Mouse (Mus musculus): ENCODE results near the gene Ip6k1.

Ip6k1 gene

GRCm38 (mm10) chr9:108027867-108028266 lies 25.6 kb downstream of the Ip6k1 start:
- no peak for DNase-seq (ENCODE audit: low read depth, low spot score)

GRCm38 (mm10) chr9:108032126-108032525 lies 29.8 kb downstream of the Ip6k1 start:
- DNase-seq (ENCODE audit: low read depth, low spot score) = no peak

GRCm38 (mm10) chr9:108035331-108036156 lies 33.2 kb downstream of the Ip6k1 start:
- DNase-seq (ENCODE audit: low read depth, low spot score) = peak; percentile 77

- no peak for DNase-seq (ENCODE audit: low read depth, low spot score)
These were observed 42.6 kb downstream of the Ip6k1 start for GRCm38 (mm10) chr9:108044751-108045492.

- no peak for DNase-seq (ENCODE audit: low read depth, low spot score)
These were observed 44.3 kb downstream of the Ip6k1 start for GRCm38 (mm10) chr9:108046582-108046981.

- no peak for DNase-seq (ENCODE audit: low read depth, low spot score)
These were observed 45.6 kb downstream of the Ip6k1 start for GRCm38 (mm10) chr9:108047601-108048565.

- no peak for DNase-seq (ENCODE audit: low read depth, low spot score)
These were observed 46.3 kb downstream of the Ip6k1 start for GRCm38 (mm10) chr9:108048566-108048955.

GRCm38 (mm10) chr9:108049016-108049455 lies 46.7 kb downstream of the Ip6k1 start, which contains the start of gene Gmppb:
Gmppb (plus strand) TSS chr9:108049242.
- DNase-seq (ENCODE audit: low read depth, low spot score) = peak; percentile 98

GRCm38 (mm10) chr9:108049561-108050251 lies 47.4 kb downstream of the Ip6k1 start:
- no peak for DNase-seq (ENCODE audit: low read depth, low spot score)

- no peak for DNase-seq (ENCODE audit: low read depth, low spot score)
These were observed 49.1 kb downstream of the Ip6k1 start for GRCm38 (mm10) chr9:108051184-108051930.

- DNase-seq (ENCODE audit: low read depth, low spot score) = no peak
These were observed 49.6 kb downstream of the Ip6k1 start for GRCm38 (mm10) chr9:108051931-108052220.

- DNase-seq (ENCODE audit: low read depth, low spot score) = no peak
These were observed 50.1 kb downstream of the Ip6k1 start for GRCm38 (mm10) chr9:108052411-108052810.

- DNase-seq (ENCODE audit: low read depth, low spot score) = peak; percentile 93
These were observed 50.8 kb downstream of the Ip6k1 start, which contains the start of gene Amigo3 for GRCm38 (mm10) chr9:108052885-108053664. Amigo3 (plus strand) TSS chr9:108053159.

GRCm38 (mm10) chr9:108053665-108054225 lies 51.4 kb downstream of the Ip6k1 start:
- DNase-seq (ENCODE audit: low read depth, low spot score) = no peak

- no peak for DNase-seq (ENCODE audit: low read depth, low spot score)
These were observed 52.2 kb downstream of the Ip6k1 start for GRCm38 (mm10) chr9:108054331-108055040.

- no peak for DNase-seq (ENCODE audit: low read depth, low spot score)
These were observed 52.8 kb downstream of the Ip6k1 start for GRCm38 (mm10) chr9:108055061-108055460.

- no peak for DNase-seq (ENCODE audit: low read depth, low spot score)
These were observed 53.4 kb downstream of the Ip6k1 start for GRCm38 (mm10) chr9:108055661-108056237.

Data from CD4-positive helper T cell, adult 2 months (primary cell).